Mouse (Mus musculus) stomach, embryonic 14.5 days (tissue): ENCODE data around the gene Plcg2. TPM values are rescaled to one million over a fixed set of nuclear protein-coding genes. Genes with fewer than 3 reads are reported as not detected.

Experiments
- ATAC-seq: fragments of 200-750 bp; cut with Nextera tagmentation; 2 replicates; pipeline ENCODE4 v1.8.0; 2017; ENCODE audit warnings: low read depth, moderate TSS enrichment; ENCODE audit not compliant: insufficient number of reproducible peaks, insufficient read depth, low FRiP score
- H3K27ac ChIP-seq: fragments of 300-500 bp; sonication (generic); 2 replicates; pipeline ENCODE4 v1.5.1; 2014; ENCODE audit warnings: mild to moderate bottlenecking, low read length, moderate library complexity, mixed read lengths
- H3K27me3 ChIP-seq: fragments of 300-500 bp; sonication (generic); 2 replicates; pipeline ENCODE4 v1.6.1; 2014; ENCODE audit warnings: low read length, control low read depth, mixed read lengths; ENCODE audit not compliant: control insufficient read depth, insufficient read depth
- H3K36me3 ChIP-seq: fragments of 300-500 bp; sonication (generic); 2 replicates; pipeline ENCODE4 v1.6.1; 2014; ENCODE audit warnings: mild to moderate bottlenecking, control low read depth, low read length, moderate library complexity, mixed read lengths; ENCODE audit not compliant: control insufficient read depth, insufficient read depth
- H3K4me1 ChIP-seq: fragments of 300-500 bp; sonication (generic); 2 replicates; pipeline ENCODE4 v1.6.1; 2014; ENCODE audit warnings: low read length, control low read depth, mixed read lengths; ENCODE audit not compliant: control insufficient read depth, insufficient read depth
- H3K4me2 ChIP-seq: fragments of 300-500 bp; sonication (generic); replicated peaks from 2 replicates; pipeline ENCODE4 v1.6.1; 2014; ENCODE audit warnings: low read depth, low read length, control low read depth
- H3K4me3 ChIP-seq: fragments of 300-500 bp; sonication (generic); 2 replicates; pipeline ENCODE4 v1.5.1; 2014; ENCODE audit warnings: low read depth, low read length, control low read depth
- H3K9ac ChIP-seq: fragments of 300-500 bp; sonication (generic); replicated peaks from 2 replicates; pipeline ENCODE4 v1.6.1; 2014; ENCODE audit warnings: low read depth, mild to moderate bottlenecking, control low read depth, low read length, moderate library complexity, mixed read lengths
- H3K9me3 ChIP-seq: fragments of 300-500 bp; sonication (generic); 2 replicates; pipeline ENCODE4 v1.6.1; 2016; ENCODE audit warnings: low read depth, low read length, control low read depth; ENCODE audit not compliant: control insufficient read depth
- WGBS: fragments of 180-500 bp; shearing (Covaris S2); extraction: QIAGEN DNeasy Blood & Tissue Kit; methylation state at CpG from one replicate; pipeline ENCODE4 v1.1.7; 2014; 5-methylcytosine and 5-hydroxymethylcytosine counted together
- polyA plus RNA-seq: library from polyadenylated mRNA; unstranded; fragments of >200 nt; fragmentation: Nextera tagmentation; extraction: Ambion mirVana; gene quantifications from 2 replicates; pipeline ENCODE4 v1.2.1, GENCODE M21; 2014

Gene Plcg2
- polyA plus RNA-seq, 1 experiment from 2014 or later, result 3.1 TPM

DNA sequence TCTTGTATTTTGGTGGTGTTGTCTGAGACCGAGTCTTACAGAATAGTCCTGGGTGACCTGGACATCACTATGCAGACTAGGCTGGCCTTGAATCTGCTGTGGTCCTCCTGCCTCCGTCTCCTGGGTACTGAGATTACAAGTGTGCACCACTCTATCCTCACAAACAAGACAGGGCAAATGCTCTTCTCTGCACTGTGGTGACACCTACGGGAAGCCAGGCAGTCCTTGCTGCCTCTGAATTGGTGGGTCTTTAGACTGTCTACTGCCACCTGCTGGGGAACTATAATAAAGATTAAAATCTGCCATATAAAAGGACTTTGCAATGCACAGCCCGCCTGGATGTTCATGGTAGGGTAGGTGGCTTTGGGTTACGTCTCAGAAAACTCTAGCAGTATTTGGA is 32.8 kb upstream of the Plcg2 start:
- ATAC-seq, result peak; percentile 30
- H3K4me2 ChIP-seq, result no peak overlapping the region
- H3K4me3 ChIP-seq, result no peak overlapping the region
- no peaks in the 10 kb centered on the region for H3K9me3 ChIP-seq
- no peaks in the 10 kb centered on the region for H3K27me3 ChIP-seq
- WGBS, result 27% methylated on average over 5 of the region's 5 CpGs
- no peaks in the 10 kb centered on the region for H3K36me3 ChIP-seq
- no peak overlapping the region for H3K27ac ChIP-seq
- no peak overlapping the region for H3K9ac ChIP-seq
- H3K4me1 ChIP-seq, result peaks cover 7% of the 10 kb centered on the region; the same call in 1 of the 2 replicates

DNA sequence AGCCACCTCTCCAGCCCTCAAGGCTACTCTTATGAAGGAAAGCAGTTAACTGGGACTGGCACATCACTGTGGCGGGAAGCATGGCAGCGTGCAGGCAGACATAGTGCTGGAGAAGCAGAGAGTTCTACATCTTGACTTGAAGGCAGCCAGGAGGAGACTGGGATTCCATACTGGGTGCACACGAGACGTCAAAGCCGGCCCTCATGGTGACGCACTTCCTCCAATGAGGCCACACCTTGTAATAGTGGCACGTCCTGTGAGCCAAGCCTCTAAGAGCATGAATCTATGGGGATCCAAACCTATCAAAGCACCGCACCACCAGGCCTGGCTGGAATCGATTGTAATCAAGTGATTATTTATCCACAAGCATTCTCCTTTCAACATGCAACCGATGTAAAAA is 30.6 kb upstream of the Plcg2 start:
- no peak for ATAC-seq
- H3K36me3 ChIP-seq, result no peaks in the 10 kb centered on the region
- no peak overlapping the region for H3K4me3 ChIP-seq
- no peaks in the 10 kb centered on the region for H3K27me3 ChIP-seq
- no peak overlapping the region for H3K9ac ChIP-seq
- WGBS, result 81% methylated on average over 10 of the region's 10 CpGs
- H3K4me2 ChIP-seq, result no peak overlapping the region
- no peaks in the 10 kb centered on the region for H3K9me3 ChIP-seq
- H3K27ac ChIP-seq, result no peak overlapping the region
- peaks cover 10% of the 10 kb centered on the region; the same call in 1 of the 2 replicates for H3K4me1 ChIP-seq

DNA sequence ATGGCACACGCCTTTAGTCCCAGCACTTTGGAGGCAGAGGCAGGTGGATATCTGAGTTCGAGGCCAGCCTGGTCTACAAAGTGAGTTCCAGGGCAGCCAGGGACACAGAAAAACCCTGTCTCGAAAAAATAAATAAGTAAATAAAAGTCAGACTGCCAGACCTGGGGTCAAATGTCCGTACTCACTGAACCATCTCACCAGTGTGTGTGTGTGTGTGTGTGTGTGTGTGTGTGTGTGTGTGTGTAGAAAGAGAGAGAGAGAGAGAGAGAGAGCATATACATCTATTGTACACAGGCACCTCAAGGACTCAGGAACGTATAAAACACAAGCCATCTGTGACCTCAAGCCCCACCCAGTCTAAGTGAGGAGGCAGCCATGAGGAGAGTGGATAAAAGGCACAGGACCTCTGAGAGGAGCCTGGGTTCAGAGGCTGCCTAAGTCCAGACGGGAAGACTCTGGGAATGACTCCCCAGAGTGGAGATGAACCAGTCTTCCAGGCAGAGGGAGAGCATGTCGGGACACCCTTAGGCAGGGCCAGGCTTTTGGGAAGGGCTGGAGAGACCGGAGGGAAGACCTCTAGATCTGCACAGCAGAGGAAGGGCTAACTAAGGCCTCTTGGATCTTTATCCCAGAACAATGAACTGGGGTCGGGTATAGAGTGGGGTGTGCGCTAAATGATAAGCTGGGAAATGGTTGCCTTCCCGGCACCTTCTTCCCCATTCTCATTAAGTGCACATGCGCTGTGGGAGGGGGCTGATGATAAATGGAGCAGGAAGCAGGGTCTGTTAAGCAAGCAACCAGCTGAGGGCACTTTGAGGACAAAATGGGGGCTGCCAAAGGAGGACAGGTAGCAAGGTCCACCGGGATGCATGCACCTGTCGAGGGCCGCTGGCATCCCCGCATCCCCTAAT is 28.4 kb upstream of the Plcg2 start:
- Histone ChIP-seq H3K36me3 (no peaks in the 10 kb centered on the region), H3K9me3 (no peaks in the 10 kb centered on the region), H3K4me2 (peak overlapping the region; percentile 44), H3K4me3 (no peak overlapping the region), H3K27me3 (no peaks in the 10 kb centered on the region), H3K27ac (peak overlapping the region; percentile 66; the same call in 1 of the 2 replicates), H3K9ac (no peak overlapping the region), H3K4me1 (peaks cover 10% of the 10 kb centered on the region; the same call in 1 of the 2 replicates)
- ATAC-seq, result peak; percentile 15; the same call in 1 of the 2 replicates
- 24% methylated on average over 16 of the region's 16 CpGs for WGBS

DNA sequence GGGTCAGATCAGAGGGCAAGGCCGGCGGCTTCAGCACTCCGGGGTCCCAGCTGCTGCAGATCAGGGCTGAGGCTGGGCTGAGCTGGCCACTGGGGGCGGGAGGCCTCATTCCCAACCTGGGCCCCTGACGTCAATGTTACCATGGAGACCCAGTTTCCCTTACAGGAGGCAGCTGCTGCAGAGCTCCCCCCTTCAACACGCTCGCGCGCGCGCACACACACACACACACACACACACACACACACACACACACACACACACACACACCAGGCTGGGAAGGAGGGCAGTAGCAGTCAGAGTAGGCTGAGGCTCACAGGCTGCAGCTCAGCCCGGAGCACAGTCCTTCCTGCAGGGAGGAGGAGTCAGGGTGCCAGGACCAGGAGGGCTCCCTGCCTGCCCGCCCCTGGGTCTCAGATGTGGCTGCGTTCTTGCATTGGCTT is 27.7 kb upstream of the Plcg2 start:
- no peaks in the 10 kb centered on the region for H3K27me3 ChIP-seq
- H3K36me3 ChIP-seq, result no peaks in the 10 kb centered on the region
- H3K9ac ChIP-seq, result no peak overlapping the region
- H3K27ac ChIP-seq, result peak overlapping the region; percentile 66; the same call in 1 of the 2 replicates
- under 1% methylated on average over 14 of the region's 14 CpGs for WGBS
- peak; percentile 91 for ATAC-seq
- peak overlapping the region; percentile 6; the same call in 1 of the 2 replicates for H3K4me3 ChIP-seq
- no peaks in the 10 kb centered on the region for H3K9me3 ChIP-seq
- H3K4me1 ChIP-seq, result peaks cover 10% of the 10 kb centered on the region; the same call in 1 of the 2 replicates
- H3K4me2 ChIP-seq, result peak overlapping the region; percentile 44

DNA sequence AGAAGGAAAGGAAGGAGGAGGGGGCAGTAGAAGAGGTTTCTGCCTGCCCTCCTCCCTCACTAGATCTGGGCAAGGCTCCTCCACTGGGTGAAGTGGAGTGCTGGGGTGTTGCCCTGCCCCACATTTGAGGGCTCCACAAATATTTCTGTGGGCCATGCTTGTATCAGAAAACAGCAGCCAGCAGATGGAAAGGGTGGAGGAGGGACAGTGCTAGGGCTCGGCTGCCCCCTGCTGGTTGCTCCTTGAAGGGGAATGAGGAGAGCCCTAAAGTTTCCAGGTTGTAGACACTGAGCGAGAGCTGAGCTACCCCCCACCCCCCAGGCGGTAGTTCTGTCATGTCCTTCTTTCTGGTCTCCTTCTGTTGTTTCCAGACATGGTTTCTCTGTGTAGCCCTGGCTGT is 26.9 kb upstream of the Plcg2 start:
- Histone ChIP-seq H3K9me3 (no peaks in the 10 kb centered on the region), H3K4me3 (no peak overlapping the region), H3K27me3 (no peaks in the 10 kb centered on the region), H3K9ac (no peak overlapping the region), H3K27ac (peak overlapping the region; percentile 61; the same call in 1 of the 2 replicates), H3K4me2 (no peak overlapping the region), H3K36me3 (no peaks in the 10 kb centered on the region), H3K4me1 (peaks cover 10% of the 10 kb centered on the region; the same call in 1 of the 2 replicates)
- WGBS, result 19% methylated on average over 3 of the region's 3 CpGs
- no peak; the same call in 1 of the 2 replicates for ATAC-seq

DNA sequence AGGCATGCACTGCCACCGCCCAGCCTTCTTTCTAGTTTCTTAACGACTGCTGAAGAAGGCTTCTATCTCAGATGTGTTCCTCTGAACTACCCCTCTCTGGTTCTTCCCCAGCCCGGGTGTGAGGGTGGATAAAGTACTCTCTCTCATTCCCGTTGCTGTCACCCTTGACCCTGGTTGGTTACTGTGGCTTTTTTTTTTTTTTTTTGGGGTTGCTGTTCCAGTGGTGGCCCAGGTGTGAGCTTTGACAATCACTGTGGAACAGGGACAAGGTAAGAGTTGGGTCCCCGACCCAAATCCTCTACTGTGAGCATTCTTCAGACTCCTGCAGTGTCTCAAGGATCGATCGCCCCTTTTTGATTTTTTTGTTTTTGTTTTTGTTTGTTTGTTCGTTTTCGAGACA is 26.4 kb upstream of the Plcg2 start:
- ATAC-seq, result no peak

DNA sequence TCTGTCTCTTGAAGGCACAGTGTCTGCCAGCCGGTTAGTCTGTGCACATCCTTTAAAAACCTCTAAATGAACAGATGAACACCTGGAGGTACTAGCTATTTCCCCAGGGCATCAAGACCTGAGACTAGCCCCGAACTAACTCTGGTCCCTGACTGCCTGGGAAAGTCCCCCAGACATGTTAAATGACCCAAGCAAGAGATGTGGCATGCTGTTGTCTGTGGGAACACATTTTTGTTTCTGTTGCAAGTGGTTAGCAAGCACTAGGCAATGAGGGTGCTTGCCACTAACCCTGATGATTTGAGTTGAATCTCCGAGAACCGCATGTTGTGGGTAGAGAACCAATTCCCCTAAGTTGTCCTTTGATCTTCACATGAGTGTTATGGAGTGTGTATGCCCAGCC is 25.8 kb upstream of the Plcg2 start:
- H3K9ac ChIP-seq, result no peak overlapping the region
- no peak overlapping the region for H3K4me2 ChIP-seq
- peaks cover 10% of the 10 kb centered on the region; the same call in 1 of the 2 replicates for H3K4me1 ChIP-seq
- H3K36me3 ChIP-seq, result no peaks in the 10 kb centered on the region
- no peaks in the 10 kb centered on the region for H3K9me3 ChIP-seq
- no peak overlapping the region for H3K27ac ChIP-seq
- no peaks in the 10 kb centered on the region for H3K27me3 ChIP-seq
- WGBS, result 91% methylated on average over 4 of the region's 4 CpGs
- no peak overlapping the region for H3K4me3 ChIP-seq
- no peak for ATAC-seq

More for the DNA sequence above, 26.4 kb upstream of the Plcg2 start:
- Histone ChIP-seq H3K9me3 (no peaks in the 10 kb centered on the region), H3K27me3 (no peaks in the 10 kb centered on the region), H3K36me3 (no peaks in the 10 kb centered on the region), H3K4me2 (no peak overlapping the region), H3K4me3 (no peak overlapping the region), H3K4me1 (peaks cover 10% of the 10 kb centered on the region; the same call in 1 of the 2 replicates), H3K9ac (no peak overlapping the region), H3K27ac (no peak overlapping the region)
- WGBS, result 75% methylated on average over 9 of the region's 9 CpGs

DNA sequence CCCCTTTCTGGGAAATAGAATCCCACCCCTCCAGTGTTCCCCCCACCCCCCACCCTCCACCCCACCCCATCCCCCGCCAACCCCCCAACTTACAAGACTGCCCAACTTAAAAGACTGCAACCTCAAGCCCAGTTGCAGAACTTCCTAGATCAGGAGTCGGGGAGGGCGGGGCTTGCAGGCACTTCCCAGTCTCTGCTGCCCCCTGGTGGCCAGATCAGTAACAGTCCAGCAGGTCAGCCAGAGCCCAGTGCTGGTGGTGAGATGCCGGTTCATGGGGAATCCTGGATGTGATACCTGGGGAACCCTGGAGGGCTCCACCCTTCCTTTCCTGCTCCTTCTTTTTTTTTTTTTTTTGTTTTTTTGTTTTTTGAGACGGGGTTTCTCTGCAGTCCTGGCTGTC is 23.1 kb upstream of the Plcg2 start:
- Histone ChIP-seq H3K4me3 (no peak overlapping the region), H3K27ac (no peak overlapping the region), H3K9ac (no peak overlapping the region), H3K4me1 (peaks cover 6% of the 10 kb centered on the region; the same call in 1 of the 2 replicates), H3K4me2 (no peak overlapping the region), H3K9me3 (no peaks in the 10 kb centered on the region), H3K36me3 (no peaks in the 10 kb centered on the region), H3K27me3 (no peaks in the 10 kb centered on the region)
- peak; percentile 29; the same call in 1 of the 2 replicates for ATAC-seq
- 0% methylated on average over 5 of the region's 5 CpGs for WGBS
